Mouse (Mus musculus): Measurements from ENCODE around the gene Nmbr. TPM values are rescaled to one million over a fixed set of nuclear protein-coding genes. Genes with fewer than 3 reads are reported as not detected.

Gene Nmbr
- 0.19 and 0.31 TPM in 2 replicates for polyA plus RNA-seq (2014; fragmentation: Nextera tagmentation; extraction: Ambion mirVana)

- peak within 1 kb of the TSS; percentile 75 for H3K27ac ChIP-seq (ENCODE audit: low read depth, low read length)
- ATAC-seq (replicated peaks; ENCODE audit: insufficient number of reproducible peaks, low FRiP score, low TSS enrichment) = peak; percentile 96
- no peaks in the 10 kb centered on the region for H3K36me3 ChIP-seq (ENCODE audit: control insufficient read depth, insufficient read depth, low read length)
- no peaks in the 10 kb centered on the region for H3K27me3 ChIP-seq (ENCODE audit: control insufficient read depth, insufficient read depth, low read length)
- peak within 1 kb of the TSS; percentile 73 for H3K4me2 ChIP-seq
- WGBS (ENCODE audit: insufficient replicate concordance) = under 1% methylated on average over 50 of the region's 50 CpGs
- H3K9ac ChIP-seq (ENCODE audit: low read depth, low read length) = peak within 1 kb of the TSS; percentile 90
- no peaks in the 10 kb centered on the region for H3K9me3 ChIP-seq (replicated peaks; ENCODE audit: control insufficient read depth, low read length)
- H3K4me1 ChIP-seq (ENCODE audit: control insufficient read depth, insufficient read depth, low read length) = peaks cover 6% of the 10 kb centered on the region; the same call in 1 of the 2 replicates
- H3K4me3 ChIP-seq (ENCODE audit: low read depth, low read length) = peak within 1 kb of the TSS; percentile 91
Measured at GRCm38 (mm10) chr10:14705072-14706066, at the start of gene Nmbr, which contains the start of gene Vta1. Nmbr (plus strand) TSS chr10:14705591. Vta1 (minus strand) TSS chr10:14705560.

- no peaks in the 10 kb centered on the region for H3K4me1 ChIP-seq (ENCODE audit: control insufficient read depth, insufficient read depth, low read length)
- no peak overlapping the region for H3K4me2 ChIP-seq
- WGBS (ENCODE audit: insufficient replicate concordance) = 90% methylated on average over 2 of the region's 2 CpGs
- H3K9ac ChIP-seq (ENCODE audit: low read depth, low read length) = no peak overlapping the region
- peaks cover 4% of the 10 kb centered on the region; the same call in 1 of the 2 replicates for H3K36me3 ChIP-seq (ENCODE audit: control insufficient read depth, insufficient read depth, low read length)
- H3K4me3 ChIP-seq (ENCODE audit: low read depth, low read length) = no peak overlapping the region
- no peak overlapping the region for H3K27ac ChIP-seq (ENCODE audit: low read depth, low read length)
- no peak for ATAC-seq (replicated peaks; ENCODE audit: insufficient number of reproducible peaks, low FRiP score, low TSS enrichment)
- no peaks in the 10 kb centered on the region for H3K9me3 ChIP-seq (replicated peaks; ENCODE audit: control insufficient read depth, low read length)
- no peaks in the 10 kb centered on the region for H3K27me3 ChIP-seq (ENCODE audit: control insufficient read depth, insufficient read depth, low read length)
Measured at GRCm38 (mm10) chr10:14660875-14661274, 44.5 kb upstream of the Nmbr start.

- Histone ChIP-seq H3K4me1 (ENCODE audit: control insufficient read depth, insufficient read depth, low read length) (no peaks in the 10 kb centered on the region), H3K27me3 (ENCODE audit: control insufficient read depth, insufficient read depth, low read length) (no peaks in the 10 kb centered on the region), H3K9me3 (replicated peaks; ENCODE audit: control insufficient read depth, low read length) (no peaks in the 10 kb centered on the region), H3K9ac (ENCODE audit: low read depth, low read length) (no peak overlapping the region), H3K36me3 (ENCODE audit: control insufficient read depth, insufficient read depth, low read length) (peaks cover 7% of the 10 kb centered on the region), H3K4me3 (ENCODE audit: low read depth, low read length) (no peak overlapping the region), H3K27ac (ENCODE audit: low read depth, low read length) (no peak overlapping the region), H3K4me2 (no peak overlapping the region)
- ATAC-seq (replicated peaks; ENCODE audit: insufficient number of reproducible peaks, low FRiP score, low TSS enrichment) = no peak
- WGBS (ENCODE audit: insufficient replicate concordance) = 83% methylated on average over 2 of the region's 2 CpGs
Measured at GRCm38 (mm10) chr10:14666147-14666546, 39.2 kb upstream of the Nmbr start.

- Histone ChIP-seq H3K4me2 (no peak overlapping the region), H3K9me3 (replicated peaks; ENCODE audit: control insufficient read depth, low read length) (no peaks in the 10 kb centered on the region), H3K4me3 (ENCODE audit: low read depth, low read length) (no peak overlapping the region), H3K4me1 (ENCODE audit: control insufficient read depth, insufficient read depth, low read length) (no peaks in the 10 kb centered on the region), H3K36me3 (ENCODE audit: control insufficient read depth, insufficient read depth, low read length) (no peaks in the 10 kb centered on the region), H3K27ac (ENCODE audit: low read depth, low read length) (no peak overlapping the region), H3K9ac (ENCODE audit: low read depth, low read length) (no peak overlapping the region), H3K27me3 (ENCODE audit: control insufficient read depth, insufficient read depth, low read length) (no peaks in the 10 kb centered on the region)
- WGBS (ENCODE audit: insufficient replicate concordance) = 94% methylated on average over 1 of the region's 1 CpGs
- no peak for ATAC-seq (replicated peaks; ENCODE audit: insufficient number of reproducible peaks, low FRiP score, low TSS enrichment)
Measured at GRCm38 (mm10) chr10:14685663-14686062, 19.7 kb upstream of the Nmbr start.

GRCm38 (mm10) chr10:14688785-14689442 lies 16.5 kb upstream of the Nmbr start:
- no peak for ATAC-seq (replicated peaks; ENCODE audit: insufficient number of reproducible peaks, low FRiP score, low TSS enrichment)
- 62% methylated on average over 6 of the region's 6 CpGs for WGBS (ENCODE audit: insufficient replicate concordance)
- no peak overlapping the region for H3K4me3 ChIP-seq (ENCODE audit: low read depth, low read length)
- no peak overlapping the region for H3K9ac ChIP-seq (ENCODE audit: low read depth, low read length)
- no peaks in the 10 kb centered on the region for H3K4me1 ChIP-seq (ENCODE audit: control insufficient read depth, insufficient read depth, low read length)
- H3K27me3 ChIP-seq (ENCODE audit: control insufficient read depth, insufficient read depth, low read length) = no peaks in the 10 kb centered on the region
- H3K9me3 ChIP-seq (replicated peaks; ENCODE audit: control insufficient read depth, low read length) = no peaks in the 10 kb centered on the region
- no peak overlapping the region for H3K4me2 ChIP-seq
- no peak overlapping the region for H3K27ac ChIP-seq (ENCODE audit: low read depth, low read length)
- no peaks in the 10 kb centered on the region for H3K36me3 ChIP-seq (ENCODE audit: control insufficient read depth, insufficient read depth, low read length)

GRCm38 (mm10) chr10:14690349-14690748 lies 15.0 kb upstream of the Nmbr start:
- H3K27ac ChIP-seq (ENCODE audit: low read depth, low read length) = no peak overlapping the region
- no peaks in the 10 kb centered on the region for H3K4me1 ChIP-seq (ENCODE audit: control insufficient read depth, insufficient read depth, low read length)
- H3K36me3 ChIP-seq (ENCODE audit: control insufficient read depth, insufficient read depth, low read length) = no peaks in the 10 kb centered on the region
- ATAC-seq (replicated peaks; ENCODE audit: insufficient number of reproducible peaks, low FRiP score, low TSS enrichment) = no peak
- H3K9ac ChIP-seq (ENCODE audit: low read depth, low read length) = no peak overlapping the region
- no peaks in the 10 kb centered on the region for H3K27me3 ChIP-seq (ENCODE audit: control insufficient read depth, insufficient read depth, low read length)
- no peak overlapping the region for H3K4me2 ChIP-seq
- H3K9me3 ChIP-seq (replicated peaks; ENCODE audit: control insufficient read depth, low read length) = no peaks in the 10 kb centered on the region
- H3K4me3 ChIP-seq (ENCODE audit: low read depth, low read length) = no peak overlapping the region
- WGBS (ENCODE audit: insufficient replicate concordance) = 85% methylated on average over 3 of the region's 3 CpGs

- 92% methylated on average over 1 of the region's 1 CpGs for WGBS (ENCODE audit: insufficient replicate concordance)
- no peak overlapping the region for H3K27ac ChIP-seq (ENCODE audit: low read depth, low read length)
- no peaks in the 10 kb centered on the region for H3K9me3 ChIP-seq (replicated peaks; ENCODE audit: control insufficient read depth, low read length)
- H3K4me2 ChIP-seq = no peak overlapping the region; the same call in 1 of the 2 replicates
- no peak for ATAC-seq (replicated peaks; ENCODE audit: insufficient number of reproducible peaks, low FRiP score, low TSS enrichment)
- peaks cover 6% of the 10 kb centered on the region; the same call in 1 of the 2 replicates for H3K4me1 ChIP-seq (ENCODE audit: control insufficient read depth, insufficient read depth, low read length)
- H3K36me3 ChIP-seq (ENCODE audit: control insufficient read depth, insufficient read depth, low read length) = no peaks in the 10 kb centered on the region
- H3K9ac ChIP-seq (ENCODE audit: low read depth, low read length) = no peak overlapping the region
- no peaks in the 10 kb centered on the region for H3K27me3 ChIP-seq (ENCODE audit: control insufficient read depth, insufficient read depth, low read length)
- no peak overlapping the region for H3K4me3 ChIP-seq (ENCODE audit: low read depth, low read length)
Measured at GRCm38 (mm10) chr10:14703239-14703638, 2.2 kb upstream of the Nmbr start.

GRCm38 (mm10) chr10:14703830-14704420 lies 1.5 kb upstream of the Nmbr start:
- H3K27me3 ChIP-seq (ENCODE audit: control insufficient read depth, insufficient read depth, low read length) = no peaks in the 10 kb centered on the region
- WGBS (ENCODE audit: insufficient replicate concordance) = 66% methylated on average over 4 of the region's 4 CpGs
- peak overlapping the region; percentile 90; the same call in 1 of the 2 replicates for H3K9ac ChIP-seq (ENCODE audit: low read depth, low read length)
- H3K4me3 ChIP-seq (ENCODE audit: low read depth, low read length) = peak overlapping the region; percentile 91; the same call in 1 of the 2 replicates
- ATAC-seq (replicated peaks; ENCODE audit: insufficient number of reproducible peaks, low FRiP score, low TSS enrichment) = no peak
- no peaks in the 10 kb centered on the region for H3K36me3 ChIP-seq (ENCODE audit: control insufficient read depth, insufficient read depth, low read length)
- peak overlapping the region; percentile 73 for H3K4me2 ChIP-seq
- H3K27ac ChIP-seq (ENCODE audit: low read depth, low read length) = no peak overlapping the region
- peaks cover 6% of the 10 kb centered on the region; the same call in 1 of the 2 replicates for H3K4me1 ChIP-seq (ENCODE audit: control insufficient read depth, insufficient read depth, low read length)
- H3K9me3 ChIP-seq (replicated peaks; ENCODE audit: control insufficient read depth, low read length) = no peaks in the 10 kb centered on the region
